Mouse (Mus musculus) myocyte (in vitro differentiated cells): ENCODE measurements around the gene Vgll4. TPM values are rescaled to one million over a fixed set of nuclear protein-coding genes. Genes with fewer than 3 reads are reported as not detected.
A peak's percentile ranks its signal among the peaks of the same experiment; 100 is the strongest.

Experiments used
- H3K27me3 ChIP-seq: one replicate; pipeline ENCODE4 v1.6.1; 2011; ENCODE audit not compliant: control insufficient read depth, insufficient read depth, insufficient read length
- H3K36me3 ChIP-seq: one replicate; pipeline ENCODE4 v1.6.1; 2011; ENCODE audit not compliant: control insufficient read depth, insufficient read depth
- H3K4me2 ChIP-seq: one replicate; pipeline ENCODE4 v1.6.1; 2011; ENCODE audit warnings: low read depth, control low read depth
- H3K4me3 ChIP-seq: one replicate; pipeline ENCODE4 v1.5.1; 2011; ENCODE audit warnings: mild to moderate bottlenecking, control low read depth, moderate library complexity
- H3K79me2 ChIP-seq: one replicate; pipeline ENCODE4 v1.6.1; 2011; ENCODE audit not compliant: control insufficient read depth, insufficient read depth
- H3ac ChIP-seq: one replicate; pipeline ENCODE4 v1.6.1; 2011; ENCODE audit not compliant: control insufficient read depth, insufficient read length
- CEBPB ChIP-seq: IDR thresholded peaks from 2 replicates; pipeline ENCODE4 v1.6.1; 2011; ENCODE audit warnings: mild to moderate bottlenecking, moderate library complexity; ENCODE audit not compliant: poor library complexity, insufficient read depth, severe bottlenecking
- E2F4 ChIP-seq: IDR thresholded peaks from one replicate; pipeline ENCODE4 v1.6.1; 2011; ENCODE audit warnings: mild to moderate bottlenecking, control low read depth, moderate library complexity; ENCODE audit not compliant: insufficient read depth
- MAX ChIP-seq: IDR thresholded peaks from one replicate; pipeline ENCODE4 v1.6.1; 2011; ENCODE audit warnings: low read depth, mild to moderate bottlenecking, control low read depth
- MYOD1 ChIP-seq, 3 experiments: IDR thresholded peaks; one replicate each; pipeline ENCODE4 v1.6.1; 2011; ENCODE audit warnings: control low read depth in 2 of 3, low read depth in 2 of 3, mild to moderate bottlenecking in 2 of 3, moderate library complexity in 1 of 3; ENCODE audit not compliant: insufficient read length in 2 of 3, control insufficient read depth in 1 of 3
- MYOG ChIP-seq, 3 experiments: IDR thresholded peaks; one replicate each; pipeline ENCODE4 v1.6.1; 2011; ENCODE audit warnings: control low read depth in 2 of 3, low read depth in 2 of 3, mild to moderate bottlenecking in 2 of 3; ENCODE audit not compliant: insufficient read length in 2 of 3, control insufficient read depth in 1 of 3, insufficient read depth in 1 of 3
- POLR2A ChIP-seq: IDR thresholded peaks from one replicate; pipeline ENCODE4 v1.6.1; 2011; ENCODE audit warnings: low read depth, mild to moderate bottlenecking, control low read depth, moderate library complexity; ENCODE audit not compliant: insufficient read length
- POLR2AphosphoS2 ChIP-seq: IDR thresholded peaks from one replicate; pipeline ENCODE4 v1.6.1; 2011; ENCODE audit warnings: low read depth, control low read depth; ENCODE audit not compliant: insufficient read length
- REST ChIP-seq: IDR thresholded peaks from one replicate; pipeline ENCODE4 v1.6.1; 2011; ENCODE audit warnings: mild to moderate bottlenecking, control low read depth, moderate library complexity; ENCODE audit not compliant: insufficient read depth, insufficient read length
- SRF ChIP-seq: IDR thresholded peaks from one replicate; pipeline ENCODE4 v1.6.1; 2011; ENCODE audit warnings: low read depth; ENCODE audit not compliant: control insufficient read depth, insufficient read length
- TCF12 ChIP-seq: IDR thresholded peaks from one replicate; pipeline ENCODE4 v1.6.1; 2011; ENCODE audit warnings: mild to moderate bottlenecking, control low read depth; ENCODE audit not compliant: poor library complexity, insufficient read depth, severe bottlenecking
- TCF3 ChIP-seq: IDR thresholded peaks from one replicate; pipeline ENCODE4 v1.6.1; 2011; ENCODE audit warnings: low read depth, control low read depth; ENCODE audit not compliant: insufficient read length
- USF1 ChIP-seq: IDR thresholded peaks from one replicate; pipeline ENCODE4 v1.6.1; 2011; ENCODE audit warnings: low read depth, mild to moderate bottlenecking, control low read depth, moderate library complexity
- polyA plus RNA-seq: library from polyadenylated mRNA; unstranded; fragments of >200 nt; fragmentation: generic; extraction: Trizol; gene quantifications from one replicate; pipeline ENCODE4 v1.2.1, GENCODE M21; 2012; ENCODE audit warnings: missing spikeins

Gene Vgll4
- polyA plus RNA-seq, 1 experiment: 21.1 TPM

DNA sequence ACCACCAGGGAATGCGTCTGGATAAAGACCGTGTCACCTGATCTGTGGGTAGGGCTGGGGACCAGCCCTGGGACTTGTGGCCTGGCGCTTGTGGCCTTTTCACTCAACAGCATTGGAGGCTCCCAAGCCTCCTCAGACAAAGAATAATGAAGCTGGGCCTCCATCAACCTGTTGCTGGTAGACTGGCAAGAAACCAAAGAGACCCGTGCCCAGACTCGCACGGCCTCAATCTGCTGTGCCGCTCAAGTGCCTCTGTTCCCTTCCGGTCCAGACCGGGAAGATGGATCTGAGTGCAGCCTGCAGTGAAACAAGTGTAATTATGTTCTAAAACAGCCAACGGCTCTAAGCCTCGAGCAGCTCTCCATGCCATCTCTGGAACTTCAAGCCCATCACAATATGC, 52.7 kb downstream of the Vgll4 start:
- Histone ChIP-seq H3K4me3 (peak overlapping the region; percentile 88), H3K4me2 (peak overlapping the region; percentile 90), H3K27me3 (no peaks in the 10 kb centered on the region), H3K79me2 (peaks cover 95% of the 10 kb centered on the region), H3K36me3 (no peaks in the 10 kb centered on the region), H3ac (no peak overlapping the region)
- no peak for TF ChIP-seq E2F4
- no peak for TF ChIP-seq REST
- TF ChIP-seq TCF3: no peak
- TF ChIP-seq CEBPB: no peak
- TF ChIP-seq POLR2AphosphoS2: no peak
- TF ChIP-seq MAX: no peak
- TF ChIP-seq POLR2A: no peak
- TF ChIP-seq USF1: no peak
- TF ChIP-seq TCF12: no peak
- TF ChIP-seq SRF: no peak

GRCm38 (mm10) chr6:114916715-114916992, 53.1 kb downstream of the Vgll4 start:
- no peaks in the 10 kb centered on the region for H3K27me3 ChIP-seq
- H3K79me2 ChIP-seq: peaks cover 100% of the 10 kb centered on the region
- H3ac ChIP-seq: no peak overlapping the region
- peak overlapping the region; percentile 88 for H3K4me3 ChIP-seq
- TF ChIP-seq POLR2AphosphoS2 (no peak), TCF3 (no peak), USF1 (no peak), CEBPB (no peak), MAX (no peak), SRF (no peak), REST (no peak), TCF12 (no peak), POLR2A (no peak), MYOD1 (IDR thresholded peaks at IDR 0.05; ENCODE audit: control insufficient read depth in 1 of 3, insufficient read length in 2 of 3, low read depth in 2 of 3) (no peak), MYOG (IDR thresholded peaks at IDR 0.05; ENCODE audit: control insufficient read depth in 1 of 3, insufficient read depth in 1 of 3, insufficient read length in 2 of 3, low read depth in 2 of 3) (no peak), E2F4 (no peak)
- no peaks in the 10 kb centered on the region for H3K36me3 ChIP-seq
- H3K4me2 ChIP-seq: peak overlapping the region; percentile 90

DNA sequence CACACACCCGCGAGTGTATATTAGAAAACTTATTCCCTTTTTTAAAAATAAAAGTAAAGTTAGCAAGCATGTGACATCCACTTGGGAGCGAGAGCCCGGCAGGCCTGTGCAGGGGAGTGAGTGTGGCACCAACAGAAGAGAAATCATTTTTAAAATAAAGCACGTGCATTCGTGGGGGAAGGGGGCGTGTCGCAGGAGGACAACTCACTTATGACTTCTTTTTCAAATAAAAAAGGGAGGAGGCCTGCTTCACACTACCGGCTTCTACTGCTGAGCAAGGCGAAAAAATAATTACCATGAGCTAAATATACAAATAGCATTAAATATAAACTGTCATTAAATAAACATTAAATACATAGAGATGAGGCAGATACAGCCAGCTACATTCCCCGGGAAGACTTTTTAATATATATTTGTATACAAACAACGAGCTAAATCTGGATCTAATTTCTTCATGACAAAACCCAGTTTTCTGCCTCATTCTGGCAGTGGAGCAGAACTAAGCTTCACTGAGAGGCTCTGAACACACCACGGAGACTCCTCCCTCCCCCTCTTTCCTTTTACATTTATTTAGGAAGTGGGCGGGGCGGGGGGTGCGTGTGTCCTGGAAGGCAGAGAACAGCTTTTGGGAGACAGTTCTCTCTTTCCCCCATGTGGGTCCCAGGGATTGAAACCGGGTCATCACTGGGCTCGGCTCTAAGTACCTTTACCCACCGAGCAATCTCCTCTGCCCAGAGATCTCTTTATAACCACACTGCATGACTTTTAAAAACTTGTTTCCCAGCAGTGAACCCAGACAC, 53.7 kb downstream of the Vgll4 start:
- TF ChIP-seq MAX: no peak
- TF ChIP-seq TCF12: no peak
- TF ChIP-seq CEBPB: no peak
- no peak for TF ChIP-seq MYOG (IDR thresholded peaks at IDR 0.05; ENCODE audit: control insufficient read depth in 1 of 3, insufficient read depth in 1 of 3, insufficient read length in 2 of 3, low read depth in 2 of 3)
- TF ChIP-seq POLR2AphosphoS2: no peak
- TF ChIP-seq USF1: no peak
- TF ChIP-seq E2F4: no peak
- no peak for TF ChIP-seq SRF
- no peak for TF ChIP-seq REST
- no peak for TF ChIP-seq MYOD1 (IDR thresholded peaks at IDR 0.05; ENCODE audit: control insufficient read depth in 1 of 3, insufficient read length in 2 of 3, low read depth in 2 of 3)
- no peak for TF ChIP-seq TCF3
- no peak for TF ChIP-seq POLR2A

GRCm38 (mm10) chr6:114914041-114914716, 55.6 kb downstream of the Vgll4 start:
- Histone ChIP-seq H3K36me3 (no peaks in the 10 kb centered on the region), H3K4me2 (no peak overlapping the region), H3K79me2 (peaks cover 96% of the 10 kb centered on the region), H3K27me3 (no peaks in the 10 kb centered on the region), H3ac (no peak overlapping the region), H3K4me3 (no peak overlapping the region)
- TF ChIP-seq USF1: no peak
- TF ChIP-seq POLR2A: no peak
- TF ChIP-seq REST: no peak
- no peak for TF ChIP-seq E2F4
- TF ChIP-seq CEBPB: no peak
- TF ChIP-seq MAX: no peak
- TF ChIP-seq MYOD1 (IDR thresholded peaks at IDR 0.05; ENCODE audit: control insufficient read depth in 1 of 3, insufficient read length in 2 of 3, low read depth in 2 of 3): no peak
- TF ChIP-seq SRF: no peak
- TF ChIP-seq TCF12: no peak
- no peak for TF ChIP-seq TCF3
- no peak for TF ChIP-seq MYOG (IDR thresholded peaks at IDR 0.05; ENCODE audit: control insufficient read depth in 1 of 3, insufficient read depth in 1 of 3, insufficient read length in 2 of 3, low read depth in 2 of 3)
- TF ChIP-seq POLR2AphosphoS2: no peak

More for the DNA sequence above, 53.7 kb downstream of the Vgll4 start:
- Histone ChIP-seq H3K27me3 (no peaks in the 10 kb centered on the region), H3K36me3 (no peaks in the 10 kb centered on the region), H3K4me3 (peak overlapping the region; percentile 88), H3K4me2 (peak overlapping the region; percentile 90), H3ac (no peak overlapping the region), H3K79me2 (peaks cover 100% of the 10 kb centered on the region)
